ENCODE assay signal across 8 mouse cellular contexts in genomic region chr9:88438555-88439237, GRCm38 (mm10). TPM values are rescaled to one million over a fixed set of nuclear protein-coding genes. Genes with fewer than 3 reads are reported as not detected.
DNase-seq lines count a peak whose midpoint lies in the region; ATAC-seq and TF ChIP-seq lines count a peak whose summit lies in the region.

Gene Snx14, minus strand, starts transcription at chr9:88438958.

- peak; percentile 98 for DNase-seq in 3134 (ENCODE audit: extremely low read depth, insufficient read length, low spot score)
- peak; percentile 99 for DNase-seq in adrenal gland, postnatal 36 days
- peak; percentile 98 for DNase-seq in heart, adult 18-20 months
- DNase-seq in kidney, adult 2 months, result peak; percentile 98
- DNase-seq in spleen, adult 2 months (ENCODE audit: low read depth in 1 of 2, low spot score in 2 of 2), result peak; percentile 61 to 89

- peak; percentile 95 for ATAC-seq in embryonic facial prominence, embryonic 13.5 days (ENCODE audit: insufficient number of reproducible peaks, insufficient read depth, low FRiP score, low TSS enrichment, low read depth)
- ATAC-seq in limb, embryonic 12.5 days (ENCODE audit: insufficient number of reproducible peaks, insufficient read depth, low FRiP score, low TSS enrichment, low read depth), result peak; percentile 97
- peak; percentile 98 for ATAC-seq in midbrain, embryonic 15.5 days (replicated peaks)

- peak within 1 kb of the TSS; percentile 87 for H3K27ac ChIP-seq in embryonic facial prominence, embryonic 13.5 days
- peak within 1 kb of the TSS; percentile 71 for H3K27ac ChIP-seq in kidney, adult 2 months (ENCODE audit: insufficient read depth, low read depth, low read length)
- peak within 1 kb of the TSS; percentile 84 for H3K27ac ChIP-seq in limb, embryonic 12.5 days
- H3K27ac ChIP-seq in midbrain, embryonic 15.5 days, result peak within 1 kb of the TSS; percentile 92
- H3K27ac ChIP-seq in spleen, adult 2 months (ENCODE audit: insufficient read depth, low read length), result peak within 1 kb of the TSS; percentile 72

- peak within 1 kb of the TSS; percentile 85 for H3K9ac ChIP-seq in embryonic facial prominence, embryonic 13.5 days
- peak within 1 kb of the TSS; percentile 78 for H3K9ac ChIP-seq in limb, embryonic 12.5 days (replicated peaks)
- peak within 1 kb of the TSS; percentile 72 for H3K9ac ChIP-seq in midbrain, embryonic 15.5 days

- peak within 1 kb of the TSS; percentile 78 for H3K4me3 ChIP-seq in embryonic facial prominence, embryonic 13.5 days
- peak within 1 kb of the TSS; percentile 92 for H3K4me3 ChIP-seq in kidney, adult 2 months (ENCODE audit: insufficient read depth, low read depth, low read length)
- peak within 1 kb of the TSS; percentile 67 for H3K4me3 ChIP-seq in limb, embryonic 12.5 days (replicated peaks)
- H3K4me3 ChIP-seq in midbrain, embryonic 15.5 days, result peak within 1 kb of the TSS; percentile 62
- peak within 1 kb of the TSS; percentile 82 for H3K4me3 ChIP-seq in spleen, adult 2 months (ENCODE audit: extremely low read depth, insufficient read depth, insufficient read length)

- H3K36me3 ChIP-seq in embryonic facial prominence, embryonic 13.5 days, result no peaks in the 10 kb centered on the region
- peaks cover 1% of the 10 kb centered on the region; the same call in 1 of the 2 replicates for H3K36me3 ChIP-seq in kidney, adult 2 months (ENCODE audit: control insufficient read depth, insufficient read depth, low read length)
- H3K36me3 ChIP-seq in limb, embryonic 12.5 days, result no peaks in the 10 kb centered on the region
- no peaks in the 10 kb centered on the region for H3K36me3 ChIP-seq in midbrain, embryonic 15.5 days (replicated peaks)
- H3K36me3 ChIP-seq in spleen, adult 2 months (ENCODE audit: control insufficient read depth, insufficient read depth, low read length), result no peaks in the 10 kb centered on the region

- no peaks in the 10 kb centered on the region for H3K9me3 ChIP-seq in embryonic facial prominence, embryonic 13.5 days
- no peaks in the 10 kb centered on the region for H3K9me3 ChIP-seq in limb, embryonic 12.5 days
- no peaks in the 10 kb centered on the region for H3K9me3 ChIP-seq in midbrain, embryonic 15.5 days

- H3K4me2 ChIP-seq in embryonic facial prominence, embryonic 13.5 days, result peak within 1 kb of the TSS; percentile 88
- peak within 1 kb of the TSS; percentile 83 for H3K4me2 ChIP-seq in limb, embryonic 12.5 days
- peak within 1 kb of the TSS; percentile 62 for H3K4me2 ChIP-seq in midbrain, embryonic 15.5 days

- TF ChIP-seq CTCF in kidney, adult 2 months (conservative IDR thresholded peaks at IDR 0.05; ENCODE audit: insufficient read depth, insufficient read length, low read depth, low read length), result no peak
- no peak for TF ChIP-seq CTCF in spleen, adult 2 months (IDR thresholded peaks at IDR 0.05; ENCODE audit: extremely low read depth, insufficient read depth, insufficient read length, insufficient replicate concordance)

- H3K27me3 ChIP-seq in embryonic facial prominence, embryonic 13.5 days, result no peaks in the 10 kb centered on the region
- H3K27me3 ChIP-seq in kidney, adult 2 months (replicated peaks; ENCODE audit: control insufficient read depth, insufficient read depth, low read length), result no peaks in the 10 kb centered on the region
- H3K27me3 ChIP-seq in limb, embryonic 12.5 days, result no peaks in the 10 kb centered on the region
- H3K27me3 ChIP-seq in midbrain, embryonic 15.5 days (replicated peaks), result no peaks in the 10 kb centered on the region
- H3K27me3 ChIP-seq in spleen, adult 2 months (ENCODE audit: control insufficient read depth, insufficient read depth, low read length), result no peaks in the 10 kb centered on the region

- peaks cover 7% of the 10 kb centered on the region; the same call in 1 of the 2 replicates for H3K4me1 ChIP-seq in embryonic facial prominence, embryonic 13.5 days
- H3K4me1 ChIP-seq in kidney, adult 2 months (ENCODE audit: control insufficient read depth, insufficient read depth, low read length), result peaks cover 4% of the 10 kb centered on the region; the same call in 1 of the 2 replicates
- H3K4me1 ChIP-seq in limb, embryonic 12.5 days (replicated peaks), result peaks cover 7% of the 10 kb centered on the region; the same call in 1 of the 2 replicates
- peaks cover 25% of the 10 kb centered on the region for H3K4me1 ChIP-seq in midbrain, embryonic 15.5 days
- no peaks in the 10 kb centered on the region; the same call in 1 of the 2 replicates for H3K4me1 ChIP-seq in spleen, adult 2 months (ENCODE audit: control insufficient read depth, insufficient read depth, insufficient read length)

- under 1% methylated on average over 62 of the region's 62 CpGs for WGBS in embryonic facial prominence, embryonic 13.5 days
- under 1% methylated on average over 62 of the region's 62 CpGs for WGBS in kidney, adult 2 months
- under 1% methylated on average over 61 of the region's 62 CpGs for WGBS in limb, embryonic 12.5 days
- WGBS in midbrain, embryonic 15.5 days, result 0% methylated on average over 62 of the region's 62 CpGs
- WGBS in spleen, adult 2 months, result under 1% methylated on average over 62 of the region's 62 CpGs

- TF ChIP-seq POLR2A in kidney, adult 2 months (IDR thresholded peaks at IDR 0.05; ENCODE audit: low read depth, low read length), result peak; percentile 49
- no peak; the same call in 1 of the 2 replicates for TF ChIP-seq POLR2A in spleen, adult 2 months (IDR thresholded peaks at IDR 0.05; ENCODE audit: low read depth, low read length)

RNA-seq across cellular contexts. Expression of gene Snx14, which starts in this region (rescaled TPM):
- 10 to 100 TPM; 44.5 to 59.5 TPM for total RNA-seq in adrenal gland, postnatal 36 days (2021)
- 23.3 and 23.6 TPM in 2 replicates for polyA plus RNA-seq in embryonic facial prominence, embryonic 13.5 days (2015; fragmentation: Nextera tagmentation; extraction: Ambion mirVana)
- 10 to 100 TPM; 23.3 to 24.9 TPM for total RNA-seq in heart, adult 18-20 months (2021)
- 12.7 and 15.8 TPM in 2 replicates for polyA plus RNA-seq in kidney, adult 2 months (2012; rRNA removed)
- 23.2 and 24.9 TPM in 2 replicates for polyA plus RNA-seq in limb, embryonic 12.5 days (2016; fragmentation: Nextera tagmentation; extraction: Ambion mirVana)
- 33.7 and 36.2 TPM in 2 replicates for polyA plus RNA-seq in midbrain, embryonic 15.5 days (2015; fragmentation: Nextera tagmentation; extraction: Ambion mirVana)
- polyA plus RNA-seq in spleen, adult 2 months (2012; rRNA removed), result 8.9 and 9.5 TPM in 2 replicates

Comparison
In these comparisons a context has a peak if more than half of its experiments do, and no peak if none do; other contexts are left out.
1. Peak in every context shown above with its lines: DNase-seq, ATAC-seq, H3K4me3 ChIP-seq and H3K27ac ChIP-seq.